Mouse (Mus musculus): Measurements from ENCODE around the gene Sirt5. TPM values are rescaled to one million over a fixed set of nuclear protein-coding genes. Genes with fewer than 3 reads are reported as not detected.
A peak's percentile ranks its signal among the peaks of the same experiment; 100 is the strongest.

The Sirt5 gene
- polyA plus RNA-seq, 1 experiment from 2014 or later: 16.7 TPM

DNA sequence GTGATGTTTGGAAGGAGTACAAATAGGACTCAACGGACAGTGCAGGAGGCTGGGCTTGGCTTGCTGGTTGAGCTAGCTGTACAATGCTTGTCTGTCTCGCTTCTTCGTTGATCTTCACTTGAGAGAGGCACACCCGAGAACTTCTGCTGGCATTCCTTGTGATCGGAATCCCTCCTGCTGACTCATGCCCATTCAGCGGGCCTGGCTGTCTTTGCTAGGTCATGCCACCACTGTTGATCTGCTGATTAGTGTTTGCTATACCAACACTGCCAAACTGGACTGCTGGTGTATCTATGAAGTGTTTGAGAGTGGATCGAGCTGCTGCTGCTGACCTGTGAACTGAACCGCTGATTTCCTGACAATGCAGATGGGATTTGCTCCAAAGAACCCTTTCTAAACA lies 15.9 kb upstream of the Sirt5 start:
- H3K9me3 ChIP-seq: no peaks in the 10 kb centered on the region
- no peak overlapping the region for H3K9ac ChIP-seq
- H3K4me3 ChIP-seq (replicated peaks): no peak overlapping the region
- no peak overlapping the region for H3K4me2 ChIP-seq
- H3K27ac ChIP-seq: no peak overlapping the region
- H3K36me3 ChIP-seq: no peaks in the 10 kb centered on the region
- no peaks in the 10 kb centered on the region for H3K4me1 ChIP-seq
- H3K27me3 ChIP-seq (replicated peaks): no peaks in the 10 kb centered on the region
- WGBS: 73% methylated on average over 8 of the region's 8 CpGs
- no peak for ATAC-seq (ENCODE audit: insufficient read depth, low FRiP score, low read depth)

DNA sequence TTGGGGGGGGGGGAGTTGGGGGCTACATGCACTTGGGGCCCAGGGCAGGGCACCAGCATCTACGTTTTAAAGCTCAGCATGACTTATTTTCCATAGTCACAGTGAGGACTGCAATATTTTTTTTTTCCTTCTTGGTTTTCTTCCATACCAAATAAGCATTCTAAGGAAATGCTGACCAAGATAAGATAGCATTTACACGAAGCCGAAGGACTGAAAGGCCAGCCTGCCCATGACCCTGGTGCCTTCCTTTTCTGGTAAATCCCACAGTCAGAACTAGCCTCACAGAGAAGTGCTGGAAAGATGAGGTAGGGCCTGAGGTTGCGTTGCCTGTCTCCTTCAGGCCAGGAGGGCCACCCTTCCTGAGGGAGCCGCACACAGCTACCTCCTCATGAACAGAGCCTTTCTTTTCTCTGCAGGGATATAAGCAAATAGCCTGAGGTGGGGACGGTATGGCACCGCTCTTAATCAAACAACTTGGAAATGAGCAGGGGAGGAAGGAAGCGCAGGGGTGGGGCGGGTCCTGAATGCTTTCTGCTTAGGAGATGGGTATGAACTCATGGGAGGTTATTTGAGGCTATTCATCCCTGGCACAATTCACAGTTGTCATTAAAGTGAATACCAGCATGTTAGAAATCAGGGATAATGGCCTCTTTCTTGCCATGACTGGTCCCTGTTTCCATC lies 14.7 kb upstream of the Sirt5 start:
- Histone ChIP-seq H3K4me1 (no peaks in the 10 kb centered on the region), H3K9ac (no peak overlapping the region), H3K9me3 (no peaks in the 10 kb centered on the region), H3K4me2 (no peak overlapping the region), H3K27me3 (replicated peaks) (no peaks in the 10 kb centered on the region), H3K36me3 (no peaks in the 10 kb centered on the region), H3K4me3 (replicated peaks) (no peak overlapping the region), H3K27ac (no peak overlapping the region)
- no peak for ATAC-seq (ENCODE audit: insufficient read depth, low FRiP score, low read depth)
- WGBS: 59% methylated on average over 9 of the region's 9 CpGs

DNA sequence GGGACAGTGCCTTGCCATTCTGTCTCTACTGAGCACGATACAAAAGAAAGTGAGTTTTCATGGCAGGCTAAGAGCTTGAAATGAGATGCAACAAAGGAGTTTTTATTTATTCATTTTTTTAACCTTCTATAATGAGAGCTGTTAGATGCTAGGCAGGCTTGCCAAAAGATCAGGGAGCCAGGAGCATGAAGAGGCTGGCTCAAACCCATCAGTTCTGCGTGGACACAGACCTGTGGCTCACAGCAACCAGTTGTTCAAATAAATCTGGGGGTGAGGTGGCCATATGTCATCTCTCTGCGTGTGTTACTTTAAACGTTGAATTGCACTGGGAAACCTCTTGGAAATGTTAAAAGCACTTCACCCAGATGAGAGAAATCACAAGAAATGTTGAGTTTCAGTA lies 11.9 kb upstream of the Sirt5 start:
- no peak overlapping the region for H3K27ac ChIP-seq
- H3K4me1 ChIP-seq: no peaks in the 10 kb centered on the region
- no peak overlapping the region for H3K9ac ChIP-seq
- H3K9me3 ChIP-seq: no peaks in the 10 kb centered on the region
- no peak overlapping the region for H3K4me3 ChIP-seq (replicated peaks)
- 50% methylated on average over 4 of the region's 4 CpGs for WGBS
- H3K36me3 ChIP-seq: no peaks in the 10 kb centered on the region
- ATAC-seq (ENCODE audit: insufficient read depth, low FRiP score, low read depth): no peak
- no peaks in the 10 kb centered on the region for H3K27me3 ChIP-seq (replicated peaks)
- no peak overlapping the region for H3K4me2 ChIP-seq

DNA sequence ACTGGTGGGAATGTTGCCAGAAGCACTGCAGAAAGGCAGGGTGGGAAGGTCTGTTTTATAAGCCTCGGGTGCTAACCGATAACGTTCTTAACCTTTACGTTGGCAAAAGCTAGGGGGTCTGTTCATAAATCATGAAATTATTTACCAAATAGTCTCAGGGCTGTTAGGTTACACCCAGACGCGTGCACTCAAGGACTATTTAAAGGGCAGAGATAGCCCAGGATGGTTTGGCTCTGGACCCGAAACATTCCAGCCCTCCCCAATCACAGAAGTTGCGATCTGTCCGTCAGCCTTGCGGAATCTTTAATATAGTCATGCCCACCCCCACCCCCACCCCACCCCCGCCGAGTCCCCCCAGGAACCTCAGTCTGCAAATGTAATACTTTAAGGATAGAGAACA lies 10.9 kb upstream of the Sirt5 start:
- no peak for ATAC-seq (ENCODE audit: insufficient read depth, low FRiP score, low read depth)
- Histone ChIP-seq H3K27me3 (replicated peaks) (no peaks in the 10 kb centered on the region), H3K4me2 (no peak overlapping the region), H3K27ac (no peak overlapping the region), H3K36me3 (no peaks in the 10 kb centered on the region), H3K4me1 (no peaks in the 10 kb centered on the region), H3K9ac (no peak overlapping the region), H3K9me3 (no peaks in the 10 kb centered on the region), H3K4me3 (replicated peaks) (no peak overlapping the region)
- WGBS: 47% methylated on average over 12 of the region's 12 CpGs

DNA sequence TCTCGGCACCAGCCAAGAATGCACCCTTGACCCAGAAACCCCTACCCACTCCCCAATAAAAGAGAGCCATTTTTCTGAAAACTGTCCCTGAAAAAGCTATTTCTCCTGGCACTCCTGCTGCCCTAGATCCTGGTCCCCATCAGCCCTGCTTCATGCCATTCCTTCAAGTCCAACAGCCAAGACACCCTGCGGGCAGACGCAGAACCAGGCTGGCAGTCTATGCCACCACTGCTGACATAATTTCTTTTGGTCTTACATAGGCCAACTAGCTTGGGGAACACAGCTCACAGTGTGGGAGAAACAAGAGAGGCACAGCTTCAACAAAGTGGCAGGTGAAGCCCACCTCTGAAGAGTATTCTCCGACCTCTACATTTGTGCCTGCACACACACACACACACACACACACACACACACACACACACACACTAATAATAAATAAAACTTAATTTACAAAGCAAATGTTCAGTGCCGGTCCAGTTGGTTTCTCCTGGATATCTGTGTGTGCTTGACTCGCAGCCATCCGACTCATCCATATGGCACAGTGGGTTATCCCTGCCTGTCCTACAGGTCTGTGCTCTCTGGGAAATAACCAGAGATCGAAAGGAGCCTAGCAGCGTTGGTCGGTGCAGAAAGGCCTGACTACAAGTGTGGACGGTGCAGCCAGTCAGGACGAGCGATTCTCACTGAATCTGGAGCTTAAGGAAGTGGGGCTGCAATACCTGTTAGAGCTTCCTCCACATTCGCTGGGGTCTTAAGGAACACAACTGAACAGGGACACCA lies 8.8 kb upstream of the Sirt5 start:
- 87% methylated on average over 14 of the region's 14 CpGs for whole genome bisulfite sequencing
- no peaks in the 10 kb centered on the region for H3K36me3 ChIP-seq
- no peak for ATAC-seq (ENCODE audit: insufficient read depth, low FRiP score, low read depth)
- H3K9ac ChIP-seq: no peak overlapping the region
- H3K4me3 ChIP-seq (replicated peaks): no peak overlapping the region
- H3K27me3 ChIP-seq (replicated peaks): no peaks in the 10 kb centered on the region
- no peak overlapping the region for H3K4me2 ChIP-seq
- H3K27ac ChIP-seq: no peak overlapping the region
- no peaks in the 10 kb centered on the region for H3K4me1 ChIP-seq
- no peaks in the 10 kb centered on the region for H3K9me3 ChIP-seq

DNA sequence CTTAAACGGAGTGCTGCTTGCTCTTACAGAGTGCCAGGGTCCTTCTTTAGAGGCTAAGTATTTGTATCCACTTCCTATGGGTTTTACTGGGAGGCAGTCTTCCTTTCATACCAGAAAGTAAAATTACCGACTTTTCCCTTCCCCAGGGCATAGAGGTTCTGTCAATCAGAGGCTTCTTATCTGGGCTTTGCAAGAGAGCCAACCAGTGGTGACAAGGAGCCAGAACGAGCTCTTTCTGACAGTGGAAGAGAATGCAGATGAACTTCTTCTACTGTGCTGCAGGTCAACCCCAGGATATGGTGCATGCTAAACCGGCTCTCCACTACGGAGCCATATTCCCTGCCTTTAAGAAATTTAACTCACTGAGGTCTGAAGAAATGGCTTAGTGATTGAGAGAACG lies 4.8 kb upstream of the Sirt5 start:
- 72% methylated on average over 6 of the region's 6 CpGs for WGBS
- Histone ChIP-seq H3K4me2 (no peak overlapping the region), H3K27ac (no peak overlapping the region), H3K36me3 (no peaks in the 10 kb centered on the region), H3K4me3 (replicated peaks) (no peak overlapping the region), H3K27me3 (replicated peaks) (no peaks in the 10 kb centered on the region), H3K9me3 (no peaks in the 10 kb centered on the region), H3K9ac (no peak overlapping the region), H3K4me1 (no peaks in the 10 kb centered on the region)
- no peak for ATAC-seq (ENCODE audit: insufficient read depth, low FRiP score, low read depth)

DNA sequence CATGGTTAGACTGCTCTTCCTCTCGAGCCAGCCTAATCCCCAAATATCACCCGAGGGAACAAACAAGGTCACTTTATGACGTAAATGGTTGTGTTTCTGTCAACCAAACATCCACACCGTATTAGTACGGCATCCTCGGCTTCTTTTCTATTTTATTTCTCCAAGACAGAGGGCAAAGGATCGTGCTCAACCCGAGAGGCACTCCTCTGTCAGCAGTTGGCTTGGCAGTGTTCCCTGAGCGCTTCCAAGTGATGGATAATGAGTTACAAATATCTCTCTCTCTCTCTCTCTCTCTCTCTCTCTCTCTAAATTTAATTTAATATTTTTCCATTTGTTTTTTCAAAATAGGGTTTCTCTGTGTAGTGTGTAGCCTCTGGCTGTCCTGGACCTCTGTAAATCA lies 2.9 kb upstream of the Sirt5 start:
- Histone ChIP-seq H3K4me1 (0 out of 2 replicates have a peak, but pooled peaks cover 3% of the 10 kb centered on the region), H3K4me2 (no peak overlapping the region), H3K9me3 (no peaks in the 10 kb centered on the region), H3K27me3 (replicated peaks) (no peaks in the 10 kb centered on the region), H3K27ac (no peak overlapping the region), H3K4me3 (replicated peaks) (no peak overlapping the region), H3K9ac (no peak overlapping the region), H3K36me3 (no peaks in the 10 kb centered on the region)
- ATAC-seq (ENCODE audit: insufficient read depth, low FRiP score, low read depth): no peak
- 66% methylated on average over 9 of the region's 9 CpGs for WGBS

DNA sequence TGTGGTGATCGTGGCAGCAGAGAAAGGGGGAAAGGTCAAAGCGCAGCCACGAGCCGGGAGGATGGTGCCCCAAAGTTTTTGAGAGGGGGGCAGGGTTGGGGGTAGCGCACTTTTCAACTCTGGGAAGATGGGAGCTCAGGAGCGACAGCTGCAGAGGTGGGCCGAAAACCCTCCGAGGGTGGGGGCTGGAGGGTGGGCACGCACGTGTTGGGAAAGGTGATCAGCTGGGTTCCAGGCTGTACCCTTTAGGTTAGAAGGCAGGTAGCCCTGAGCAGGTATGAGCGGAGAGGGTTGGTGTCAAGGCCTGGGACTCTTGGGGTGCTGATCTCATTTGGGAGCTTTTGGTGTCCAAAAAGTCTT lies 509 bp downstream of the Sirt5 start:
- Histone ChIP-seq H3K4me1 (0 out of 2 replicates have a peak, but pooled peaks cover 3% of the 10 kb centered on the region), H3K36me3 (no peaks in the 10 kb centered on the region), H3K9me3 (no peaks in the 10 kb centered on the region), H3K4me3 (replicated peaks) (peak overlapping the region; percentile 63), H3K27ac (no peak overlapping the region), H3K27me3 (replicated peaks) (no peaks in the 10 kb centered on the region), H3K4me2 (peak overlapping the region; percentile 78), H3K9ac (peak overlapping the region; percentile 45)
- WGBS: 5% methylated on average over 11 of the region's 11 CpGs
- ATAC-seq (ENCODE audit: insufficient read depth, low FRiP score, low read depth): peak; percentile 15; the same call in 1 of the 2 replicates

DNA sequence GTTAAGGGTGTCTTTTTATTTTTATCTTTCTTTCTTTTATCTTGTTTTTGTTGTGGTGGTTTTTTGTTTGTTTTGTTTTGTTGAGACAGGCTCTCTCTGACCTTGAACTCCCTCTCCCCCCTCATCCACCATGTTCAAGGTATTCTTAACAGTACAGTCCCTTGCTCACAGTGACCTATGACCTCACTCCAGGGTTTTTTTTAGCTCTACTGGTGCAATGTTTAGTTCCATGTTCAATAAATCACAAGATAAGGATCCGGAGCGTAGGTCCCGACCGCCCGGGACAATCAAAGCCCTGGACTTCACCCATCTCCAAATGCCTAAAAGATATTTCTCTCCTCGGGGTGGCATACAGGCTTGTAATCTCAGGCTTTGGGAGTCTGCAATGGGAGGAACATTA lies 4.8 kb downstream of the Sirt5 start:
- no peak overlapping the region for H3K4me2 ChIP-seq
- H3K9ac ChIP-seq: no peak overlapping the region
- 0 out of 2 replicates have a peak, but pooled peaks cover 3% of the 10 kb centered on the region for H3K4me1 ChIP-seq
- no peak for ATAC-seq (ENCODE audit: insufficient read depth, low FRiP score, low read depth)
- H3K9me3 ChIP-seq: no peaks in the 10 kb centered on the region
- H3K27ac ChIP-seq: no peak overlapping the region
- H3K36me3 ChIP-seq: peaks cover 11% of the 10 kb centered on the region
- no peak overlapping the region for H3K4me3 ChIP-seq (replicated peaks)
- H3K27me3 ChIP-seq (replicated peaks): no peaks in the 10 kb centered on the region
- 62% methylated on average over 6 of the region's 6 CpGs for WGBS

DNA sequence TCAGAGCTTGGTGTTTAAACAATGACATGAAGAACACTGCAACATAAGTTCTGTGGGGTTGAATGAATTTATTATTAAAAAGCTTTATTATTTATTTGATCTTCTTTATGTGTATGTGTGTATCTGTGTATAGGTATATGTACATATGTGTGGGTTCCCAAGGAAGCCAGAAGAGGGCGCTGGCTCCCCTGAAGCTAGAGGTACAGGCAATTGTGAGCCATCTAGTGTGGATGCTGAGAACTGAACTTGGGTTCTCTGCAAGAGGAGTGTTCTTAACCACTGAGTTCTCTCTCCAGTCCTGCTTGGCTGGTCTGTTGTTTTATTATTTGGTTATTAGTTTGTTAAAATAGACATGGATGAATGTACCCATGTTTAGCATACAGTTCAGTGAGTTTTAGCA lies 7.6 kb downstream of the Sirt5 start:
- WGBS: 88% methylated on average over 1 of the region's 1 CpGs
- no peak for ATAC-seq (ENCODE audit: insufficient read depth, low FRiP score, low read depth)

DNA sequence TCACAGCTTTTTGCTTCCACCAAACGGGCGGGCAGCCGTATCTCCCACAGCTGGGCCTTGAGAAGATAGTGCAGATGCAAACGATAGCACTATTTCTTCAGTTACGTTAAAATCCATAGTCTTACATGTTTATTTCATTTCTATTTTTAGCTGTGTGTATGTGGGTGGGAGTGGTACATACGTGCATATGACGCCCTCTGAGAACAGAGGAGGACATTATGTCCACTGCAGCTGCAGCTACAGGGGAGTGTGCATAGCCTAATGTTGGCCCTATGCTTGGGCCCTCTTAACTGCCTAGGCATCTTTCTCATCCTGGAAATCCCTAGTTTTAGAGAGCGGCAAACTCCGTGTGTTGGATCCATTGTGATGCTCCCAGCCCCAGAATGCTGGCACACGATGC lies 8.9 kb downstream of the Sirt5 start:
- WGBS: 75% methylated on average over 10 of the region's 10 CpGs
- no peaks in the 10 kb centered on the region for H3K27me3 ChIP-seq (replicated peaks)
- no peaks in the 10 kb centered on the region for H3K9me3 ChIP-seq
- H3K9ac ChIP-seq: no peak overlapping the region
- peaks cover 11% of the 10 kb centered on the region for H3K36me3 ChIP-seq
- H3K4me1 ChIP-seq: no peaks in the 10 kb centered on the region
- no peak overlapping the region for H3K27ac ChIP-seq
- ATAC-seq (ENCODE audit: insufficient read depth, low FRiP score, low read depth): no peak
- H3K4me2 ChIP-seq: no peak overlapping the region
- H3K4me3 ChIP-seq (replicated peaks): no peak overlapping the region

More for the DNA sequence above, 7.6 kb downstream of the Sirt5 start:
- peaks cover 11% of the 10 kb centered on the region for H3K36me3 ChIP-seq
- H3K9ac ChIP-seq: no peak overlapping the region
- no peaks in the 10 kb centered on the region for H3K9me3 ChIP-seq
- H3K27ac ChIP-seq: no peak overlapping the region
- no peaks in the 10 kb centered on the region for H3K27me3 ChIP-seq (replicated peaks)
- H3K4me3 ChIP-seq (replicated peaks): no peak overlapping the region
- H3K4me1 ChIP-seq: no peaks in the 10 kb centered on the region
- H3K4me2 ChIP-seq: no peak overlapping the region

DNA sequence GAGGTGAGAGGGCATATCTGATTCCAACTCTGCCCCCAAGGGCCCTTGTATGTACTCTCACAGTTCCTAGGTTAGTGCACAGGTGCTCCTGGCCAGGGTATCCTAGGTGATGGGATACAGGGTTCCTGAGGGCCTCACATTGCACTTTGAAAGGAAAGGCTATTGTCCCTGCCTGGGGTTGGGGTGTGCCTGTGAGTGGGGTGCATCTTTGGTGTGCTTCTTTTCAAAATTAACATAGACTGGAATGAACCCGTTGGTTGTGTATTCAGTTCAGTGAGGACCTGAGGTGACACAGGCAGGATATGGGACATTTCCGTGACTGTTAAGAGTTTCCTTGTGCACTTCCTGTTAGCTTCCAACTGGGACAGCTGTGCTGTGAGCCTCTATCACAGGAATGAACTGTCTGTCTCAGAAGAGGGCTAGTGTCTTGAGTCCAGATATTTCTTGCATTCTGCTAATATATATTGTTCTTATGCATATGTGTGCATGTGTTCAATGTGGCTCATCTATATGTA lies 9.7 kb downstream of the Sirt5 start:
- Histone ChIP-seq H3K27ac (no peak overlapping the region), H3K36me3 (peaks cover 11% of the 10 kb centered on the region), H3K9me3 (no peaks in the 10 kb centered on the region), H3K4me1 (no peaks in the 10 kb centered on the region), H3K4me2 (no peak overlapping the region), H3K4me3 (replicated peaks) (no peak overlapping the region), H3K9ac (no peak overlapping the region), H3K27me3 (replicated peaks) (no peaks in the 10 kb centered on the region)
- ATAC-seq (ENCODE audit: insufficient read depth, low FRiP score, low read depth): no peak
- 64% methylated on average over 2 of the region's 2 CpGs for WGBS

Measured in stomach, embryonic 15.5 days (tissue).